Mouse (Mus musculus) layer of hippocampus, postnatal 36 days (tissue): ENCODE results near the gene Hp. TPM values are rescaled to one million over a fixed set of nuclear protein-coding genes. Genes with fewer than 3 reads are reported as not detected.
A peak's percentile ranks its signal among the peaks of the same experiment; 100 is the strongest.

Experiments
- DNase-seq, 2 experiments: peaks; one replicate each; pipeline ENCODE4 v3.0.0; 2022
- total RNA-seq, 2 experiments: library from RNA; stranded (reverse); gene quantifications; 2 replicates each; pipeline ENCODE4 v1.2.3; 2021

Gene Hp
- total RNA-seq, 2 experiments from 2014 or later, result not detected

GRCm38 (mm10) chr8:109563881-109564280, 15.1 kb downstream of the Hp start:
- no peak for DNase-seq

GRCm38 (mm10) chr8:109551663-109552062, 27.3 kb downstream of the Hp start:
- DNase-seq, result no peak

- no peak for DNase-seq
These were observed 34.9 kb downstream of the Hp start for GRCm38 (mm10) chr8:109544049-109544448.

GRCm38 (mm10) chr8:109542748-109543519, 36.0 kb downstream of the Hp start:
- no peak for DNase-seq

- no peak for DNase-seq
These were observed 36.8 kb downstream of the Hp start for GRCm38 (mm10) chr8:109542165-109542564.

- DNase-seq, result peak; percentile 77 to 78
These were observed 42.3 kb downstream of the Hp start for GRCm38 (mm10) chr8:109536703-109537102.

GRCm38 (mm10) chr8:109535140-109535990, 43.6 kb downstream of the Hp start:
- DNase-seq, result no peak

Other genes with a start within 250 kb of the Hp start
- gene Pmfbp1, start 85.1 kb downstream of the Hp start, total RNA-seq, result under 1 TPM in 1 of 2 experiments, not detected in 1; 0.10 TPM
- gene Dhx38, start 13.3 kb downstream of the Hp start, total RNA-seq, result 10 to 100 TPM; 24.8 to 27.4 TPM
- 10 to 100 TPM; 12.9 to 15.3 TPM for gene Txnl4b, start 13.3 kb downstream of the Hp start, total RNA-seq
- 10 to 100 TPM; 23.9 to 24.2 TPM for gene Dhodh, start 29.5 kb upstream of the Hp start, total RNA-seq
- 1 to 10 TPM; 2.5 to 3.9 TPM for gene Pkd1l3, start 35.3 kb upstream of the Hp start, total RNA-seq
- gene Ist1, start 114.1 kb upstream of the Hp start, total RNA-seq, result 10 to 100 TPM; 93.2 to 94.0 TPM
- 10 to 100 TPM; 44.6 to 46.8 TPM for gene Zfp821, start 126.4 kb upstream of the Hp start, total RNA-seq
- gene Atxn1l, start 158.6 kb upstream of the Hp start, total RNA-seq, result 10 to 100 TPM; 37.4 to 40.3 TPM
- 10 to 100 TPM; 80.1 to 94.6 TPM for gene Ap1g1, start 199.4 kb upstream of the Hp start, total RNA-seq